Mouse (Mus musculus) embryonic fibroblast, embryonic 13.5 days (primary cell): ENCODE data around the gene Dnajc14.

Experiments used
- CTCF ChIP-seq: IDR thresholded peaks from 2 replicates; pipeline ENCODE4 v1.5.1; 2011; ENCODE audit warnings: mild to moderate bottlenecking, control low read depth, low read length, moderate library complexity, borderline replicate concordance; ENCODE audit not compliant: insufficient read depth
- POLR2A ChIP-seq: IDR thresholded peaks from 2 replicates; pipeline ENCODE4 v1.6.1; 2011; ENCODE audit warnings: low read depth, mild to moderate bottlenecking, control low read depth, low read length, moderate library complexity

DNA sequence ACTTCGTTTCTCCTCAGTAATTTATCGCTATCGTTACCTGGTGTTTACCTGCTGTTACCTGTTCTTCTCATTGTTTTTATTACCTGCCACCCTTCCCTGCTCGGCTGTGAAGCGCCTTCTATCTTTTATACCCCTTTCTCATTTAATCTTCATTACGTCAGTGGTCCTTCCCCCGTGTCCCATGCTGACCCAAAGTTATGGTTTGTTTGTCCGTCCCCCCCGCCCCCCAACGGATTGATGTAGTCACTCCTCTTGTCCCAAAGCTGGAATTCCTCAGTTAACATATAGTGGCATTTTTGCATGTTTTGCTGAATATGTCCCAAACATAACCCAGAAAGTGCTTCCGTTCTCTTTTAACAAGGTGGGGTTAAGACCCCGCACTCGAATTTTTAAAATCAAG is 18.3 kb downstream of the Dnajc14 start:
- TF ChIP-seq CTCF (no peak), POLR2A (no peak)
